Mouse (Mus musculus) CH12.LX (cell line): ENCODE data around the gene Mllt3.

Source experiments
- CTCF ChIP-seq, 2 experiments: IDR thresholded peaks in 1 of 2; conservative IDR thresholded peaks in 1 of 2; 2 replicates each; pipeline ENCODE4 v1.5.1; 2011 to 2012; ENCODE audit warnings: low read depth in 2 of 2, low read length in 2 of 2, improper control_type of control experiment in 1 of 2, inconsistent platforms in 1 of 2, mild to moderate bottlenecking in 1 of 2, moderate library complexity in 1 of 2
- EP300 ChIP-seq: IDR thresholded peaks from 2 replicates; pipeline ENCODE4 v1.6.1; 2011; ENCODE audit warnings: low read length, improper control_type of control experiment

GRCm38 (mm10) chr4:87957198-87957597, 76.0 kb downstream of the Mllt3 start:
- TF ChIP-seq EP300 (no peak), CTCF (conservative IDR thresholded peaks at IDR 0.05 in 1 of 2, IDR thresholded peaks at IDR 0.05 in 1 of 2; ENCODE audit: low read depth in 2 of 2, low read length in 2 of 2) (no peak)
